Mouse (Mus musculus): ENCODE results near the gene Gm20390. TPM values are rescaled to one million over a fixed set of nuclear protein-coding genes. Genes with fewer than 3 reads are reported as not detected.
A peak's percentile ranks its signal among the peaks of the same experiment; 100 is the strongest.

Gene Gm20390
- polyA plus RNA-seq (2015; fragmentation: Nextera tagmentation; extraction: Ambion mirVana): 347 and 368 TPM in 2 replicates

DNA sequence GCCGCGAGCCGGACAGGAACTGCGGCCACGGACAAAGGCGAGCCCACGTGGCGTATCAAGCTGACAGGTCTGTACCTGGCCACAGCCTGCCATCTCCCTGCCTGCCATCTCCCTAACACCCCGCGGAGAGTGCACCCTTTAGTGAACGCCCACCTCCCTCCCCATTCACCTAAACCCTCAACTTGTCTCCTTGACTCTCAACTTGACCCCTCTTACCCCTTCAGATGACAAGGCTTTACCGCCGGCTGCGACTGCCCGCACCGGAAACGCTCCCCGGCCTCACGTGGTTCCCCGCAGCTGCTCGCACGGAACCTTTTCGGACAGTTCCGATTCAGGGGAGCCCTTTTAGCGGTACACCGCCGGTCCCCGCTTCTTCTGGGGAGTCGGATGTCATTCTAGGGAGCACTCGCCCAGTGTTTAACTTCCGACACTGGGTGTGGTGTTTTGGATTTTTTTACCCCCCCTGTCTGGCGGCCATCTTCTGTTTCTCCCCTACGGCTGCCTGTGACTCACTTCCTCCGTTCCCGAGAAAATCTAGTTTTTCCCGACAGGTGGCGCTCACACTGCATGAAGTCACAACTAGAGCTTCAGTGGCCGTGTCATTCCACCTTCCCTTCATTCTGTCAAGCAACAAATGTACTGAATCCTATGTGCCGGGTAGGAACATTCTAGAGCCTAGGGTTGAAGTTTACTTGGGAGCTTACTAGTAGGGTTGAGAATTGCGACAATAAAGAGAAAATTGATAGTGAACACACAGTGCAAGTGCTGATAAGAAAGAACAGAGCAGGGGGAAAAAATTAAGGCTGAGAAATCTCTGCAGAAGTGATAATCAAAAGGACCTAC, at the start of gene Gm20390, which contains the start of gene Nme1:
TSS of gene Gm20390 (minus strand) at position 289 of the 843 bp plus-strand sequence.
TSS of gene Nme1 (minus strand) at position 517 of the 843 bp plus-strand sequence.
- H3K4me2 ChIP-seq (ENCODE audit: low read length): peak within 1 kb of the TSS; percentile 73
- peaks cover 13% of the 10 kb centered on the region for H3K36me3 ChIP-seq (ENCODE audit: control insufficient read depth, insufficient read depth)
- peak within 1 kb of the TSS; percentile 79 for H3K27ac ChIP-seq (ENCODE audit: low read length)
- H3K4me1 ChIP-seq (replicated peaks; ENCODE audit: control insufficient read depth, insufficient read depth, low read length): peaks cover 13% of the 10 kb centered on the region
- peak; percentile 96 for ATAC-seq
- H3K4me3 ChIP-seq (replicated peaks; ENCODE audit: low read length): peak within 1 kb of the TSS; percentile 86
- H3K27me3 ChIP-seq (replicated peaks; ENCODE audit: control insufficient read depth, insufficient read depth, low read length): no peaks in the 10 kb centered on the region
- WGBS: under 1% methylated on average over 40 of the region's 40 CpGs
- no peaks in the 10 kb centered on the region for H3K9me3 ChIP-seq (ENCODE audit: control insufficient read depth, low read length)
- H3K9ac ChIP-seq (replicated peaks; ENCODE audit: low read depth, low read length): peak within 1 kb of the TSS; percentile 82

DNA sequence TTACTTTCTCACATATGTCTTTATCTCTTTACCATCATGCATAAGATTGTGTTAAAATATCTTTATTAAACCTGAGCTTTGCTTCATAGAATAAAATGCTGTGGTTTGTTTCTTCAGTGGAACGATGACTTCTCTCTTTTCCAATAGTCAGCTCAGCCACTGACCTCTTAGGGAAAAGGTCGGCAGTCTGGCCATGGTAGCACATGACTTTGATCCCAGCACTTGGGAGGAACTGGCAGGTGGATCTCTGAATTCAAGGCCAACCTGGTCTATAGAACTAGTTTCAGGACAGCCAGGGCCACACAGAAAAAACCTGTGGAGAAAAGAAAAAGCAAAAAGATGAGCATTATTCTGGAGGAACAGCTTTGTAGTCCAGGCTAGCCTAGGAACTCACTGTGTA, 35.3 kb upstream of the Gm20390 start:
- WGBS: 95% methylated on average over 2 of the region's 2 CpGs
- Histone ChIP-seq H3K27ac (ENCODE audit: low read length) (no peak overlapping the region), H3K4me1 (replicated peaks; ENCODE audit: control insufficient read depth, insufficient read depth, low read length) (peaks cover 5% of the 10 kb centered on the region), H3K27me3 (replicated peaks; ENCODE audit: control insufficient read depth, insufficient read depth, low read length) (no peaks in the 10 kb centered on the region), H3K4me2 (ENCODE audit: low read length) (no peak overlapping the region), H3K9me3 (ENCODE audit: control insufficient read depth, low read length) (no peaks in the 10 kb centered on the region), H3K36me3 (ENCODE audit: control insufficient read depth, insufficient read depth) (no peaks in the 10 kb centered on the region), H3K4me3 (replicated peaks; ENCODE audit: low read length) (no peak overlapping the region), H3K9ac (replicated peaks; ENCODE audit: low read depth, low read length) (no peak overlapping the region)
- ATAC-seq: no peak

DNA sequence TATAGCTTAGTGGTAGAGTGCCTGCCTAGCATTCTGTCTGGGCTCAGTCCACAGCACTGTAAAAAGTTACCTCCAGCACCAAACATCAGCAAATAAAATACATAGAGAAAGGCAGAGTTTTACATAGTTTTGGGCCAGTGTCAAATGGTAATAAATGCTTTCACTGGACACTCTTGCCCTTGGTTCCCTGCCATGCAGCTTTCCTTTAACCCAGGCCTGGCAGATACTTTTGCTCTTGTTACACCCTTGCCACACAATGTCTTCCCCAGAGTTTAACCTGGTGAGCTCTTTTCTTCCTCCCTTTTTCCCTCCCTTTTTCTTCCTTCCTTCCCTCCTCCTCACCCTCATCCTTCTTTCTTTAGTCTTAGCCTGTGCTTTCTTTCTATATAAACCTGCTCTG, 31.2 kb upstream of the Gm20390 start:
- Histone ChIP-seq H3K9me3 (ENCODE audit: control insufficient read depth, low read length) (no peaks in the 10 kb centered on the region), H3K4me3 (replicated peaks; ENCODE audit: low read length) (no peak overlapping the region), H3K9ac (replicated peaks; ENCODE audit: low read depth, low read length) (no peak overlapping the region), H3K27me3 (replicated peaks; ENCODE audit: control insufficient read depth, insufficient read depth, low read length) (no peaks in the 10 kb centered on the region), H3K36me3 (ENCODE audit: control insufficient read depth, insufficient read depth) (no peaks in the 10 kb centered on the region), H3K27ac (ENCODE audit: low read length) (no peak overlapping the region), H3K4me2 (ENCODE audit: low read length) (no peak overlapping the region), H3K4me1 (replicated peaks; ENCODE audit: control insufficient read depth, insufficient read depth, low read length) (peaks cover 30% of the 10 kb centered on the region)
- no peak for ATAC-seq

DNA sequence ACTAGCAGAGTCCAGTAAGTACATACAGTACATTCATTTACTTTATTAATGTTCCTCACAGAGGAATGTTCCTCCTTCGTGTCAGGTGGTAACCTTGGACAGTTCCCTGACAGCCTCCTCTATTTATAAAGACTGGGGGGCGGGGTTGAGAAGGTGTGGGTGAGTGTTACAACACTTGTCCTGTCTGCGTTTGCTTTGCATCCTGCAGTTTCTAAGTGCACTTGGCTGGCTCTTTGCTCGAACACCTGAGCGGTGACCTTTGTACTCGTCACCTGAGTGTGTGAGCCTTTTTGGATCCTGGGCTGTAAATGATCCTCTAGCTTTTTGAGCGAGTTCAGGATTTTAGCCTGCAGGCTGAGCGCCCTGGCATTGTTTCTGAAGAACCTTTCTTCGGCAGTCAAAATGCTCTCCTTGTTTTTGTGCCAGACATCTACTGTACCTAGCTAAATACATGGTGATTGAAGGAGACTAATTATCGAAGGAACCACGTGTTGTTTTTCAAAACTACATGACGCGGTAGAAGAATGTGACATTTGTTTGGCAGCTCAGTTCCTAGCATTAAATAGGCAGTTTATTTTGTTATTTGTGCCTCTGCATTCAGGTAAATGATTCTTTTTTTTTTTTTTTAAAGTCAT, 29.2 kb upstream of the Gm20390 start:
- WGBS: 7% methylated on average over 13 of the region's 13 CpGs
- Histone ChIP-seq H3K4me1 (replicated peaks; ENCODE audit: control insufficient read depth, insufficient read depth, low read length) (peaks cover 30% of the 10 kb centered on the region), H3K27me3 (replicated peaks; ENCODE audit: control insufficient read depth, insufficient read depth, low read length) (no peaks in the 10 kb centered on the region), H3K36me3 (ENCODE audit: control insufficient read depth, insufficient read depth) (no peaks in the 10 kb centered on the region), H3K4me2 (ENCODE audit: low read length) (peak overlapping the region; percentile 71), H3K9ac (replicated peaks; ENCODE audit: low read depth, low read length) (peak overlapping the region; percentile 91), H3K27ac (ENCODE audit: low read length) (no peak overlapping the region), H3K9me3 (ENCODE audit: control insufficient read depth, low read length) (no peaks in the 10 kb centered on the region), H3K4me3 (replicated peaks; ENCODE audit: low read length) (peak overlapping the region; percentile 80)
- no peak for ATAC-seq

DNA sequence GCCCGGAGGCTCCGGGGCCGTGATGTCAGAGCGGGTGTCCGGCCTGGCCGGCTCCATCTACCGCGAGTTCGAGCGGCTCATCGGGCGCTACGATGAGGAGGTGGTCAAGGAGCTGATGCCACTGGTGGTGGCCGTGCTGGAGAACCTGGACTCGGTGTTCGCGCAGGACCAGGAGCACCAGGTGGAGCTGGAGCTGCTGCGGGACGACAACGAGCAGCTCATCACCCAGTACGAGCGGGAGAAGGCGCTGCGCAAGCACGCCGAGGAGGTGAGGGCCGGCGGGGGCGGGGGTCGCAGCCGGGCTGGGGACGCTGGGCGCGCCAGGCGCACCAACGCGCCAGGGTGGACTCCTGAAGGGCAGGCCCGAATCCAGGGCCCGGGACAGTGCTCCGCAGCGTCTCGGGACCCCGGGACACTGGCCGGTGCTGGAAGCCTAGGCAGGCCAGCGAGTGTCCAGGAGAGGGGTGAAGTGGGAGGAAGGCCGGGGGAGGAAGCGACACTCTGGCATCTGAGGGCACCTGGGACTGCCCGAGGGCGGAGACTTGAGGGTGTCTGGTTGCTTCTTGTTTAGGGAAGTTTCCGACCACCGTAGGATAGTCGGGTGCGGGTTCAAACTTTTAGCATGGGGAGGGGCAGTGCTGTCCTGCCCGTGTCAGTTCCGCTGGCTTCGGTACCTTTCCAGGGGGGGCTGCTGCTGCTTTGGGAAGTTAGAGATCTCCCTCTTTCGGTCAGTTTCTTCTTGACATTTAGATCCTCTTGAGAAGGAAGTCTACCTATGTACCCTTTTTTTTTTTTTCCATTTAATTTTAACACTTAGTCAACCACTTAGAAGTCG, 28.4 kb upstream of the Gm20390 start:
- peak overlapping the region; percentile 91 for H3K9ac ChIP-seq (replicated peaks; ENCODE audit: low read depth, low read length)
- H3K4me3 ChIP-seq (replicated peaks; ENCODE audit: low read length): peak overlapping the region; percentile 80
- H3K27ac ChIP-seq (ENCODE audit: low read length): peak overlapping the region; percentile 92
- no peaks in the 10 kb centered on the region for H3K9me3 ChIP-seq (ENCODE audit: control insufficient read depth, low read length)
- H3K36me3 ChIP-seq (ENCODE audit: control insufficient read depth, insufficient read depth): no peaks in the 10 kb centered on the region
- H3K4me1 ChIP-seq (replicated peaks; ENCODE audit: control insufficient read depth, insufficient read depth, low read length): peaks cover 30% of the 10 kb centered on the region
- peak overlapping the region; percentile 71 for H3K4me2 ChIP-seq (ENCODE audit: low read length)
- H3K27me3 ChIP-seq (replicated peaks; ENCODE audit: control insufficient read depth, insufficient read depth, low read length): 0 out of 2 replicates have a peak, but pooled peaks cover 4% of the 10 kb centered on the region
- WGBS: under 1% methylated on average over 58 of the region's 58 CpGs
- ATAC-seq: peak; percentile 50

DNA sequence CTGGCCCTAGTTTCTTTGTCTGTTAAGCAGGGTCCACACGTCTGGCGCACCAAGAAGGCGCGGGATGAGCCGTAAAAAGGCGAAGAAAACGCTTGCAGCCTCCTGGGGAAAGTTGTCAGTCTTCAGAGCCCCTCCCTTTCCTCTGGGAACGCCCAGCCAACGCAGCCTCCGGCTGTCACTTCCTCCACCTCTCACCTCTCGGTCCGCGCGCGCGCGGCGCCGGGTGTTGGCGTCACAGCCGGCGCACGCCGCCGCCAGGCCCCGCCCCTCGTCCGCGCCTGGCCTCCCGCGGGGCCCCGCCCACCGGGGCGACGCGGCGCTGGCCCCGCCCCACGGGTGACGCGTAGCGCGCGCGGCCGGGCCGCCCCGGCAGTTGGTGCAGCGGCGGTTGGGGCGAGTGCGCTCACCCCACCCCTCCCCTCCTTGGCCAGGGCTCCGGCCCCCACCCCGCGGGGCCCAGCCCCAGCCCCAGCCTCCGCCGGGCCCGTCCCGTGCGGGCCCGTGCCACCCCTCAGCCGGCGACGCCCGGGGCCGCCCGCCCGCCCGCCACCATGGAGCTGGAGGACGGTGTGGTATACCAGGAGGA, 27.7 kb upstream of the Gm20390 start, which contains the start of gene Spag9:
TSS of gene Spag9 (plus strand) at position 372 of the 586 bp plus-strand sequence.
- Histone ChIP-seq H3K27me3 (replicated peaks; ENCODE audit: control insufficient read depth, insufficient read depth, low read length) (0 out of 2 replicates have a peak, but pooled peaks cover 5% of the 10 kb centered on the region), H3K4me1 (replicated peaks; ENCODE audit: control insufficient read depth, insufficient read depth, low read length) (peaks cover 30% of the 10 kb centered on the region), H3K9me3 (ENCODE audit: control insufficient read depth, low read length) (no peaks in the 10 kb centered on the region), H3K36me3 (ENCODE audit: control insufficient read depth, insufficient read depth) (no peaks in the 10 kb centered on the region), H3K4me3 (replicated peaks; ENCODE audit: low read length) (peak within 1 kb of the TSS; percentile 80), H3K4me2 (ENCODE audit: low read length) (peak within 1 kb of the TSS; percentile 86), H3K9ac (replicated peaks; ENCODE audit: low read depth, low read length) (peak within 1 kb of the TSS; percentile 91), H3K27ac (ENCODE audit: low read length) (peak within 1 kb of the TSS; percentile 92)
- peak; percentile 91 for ATAC-seq
- WGBS: under 1% methylated on average over 57 of the region's 70 CpGs

DNA sequence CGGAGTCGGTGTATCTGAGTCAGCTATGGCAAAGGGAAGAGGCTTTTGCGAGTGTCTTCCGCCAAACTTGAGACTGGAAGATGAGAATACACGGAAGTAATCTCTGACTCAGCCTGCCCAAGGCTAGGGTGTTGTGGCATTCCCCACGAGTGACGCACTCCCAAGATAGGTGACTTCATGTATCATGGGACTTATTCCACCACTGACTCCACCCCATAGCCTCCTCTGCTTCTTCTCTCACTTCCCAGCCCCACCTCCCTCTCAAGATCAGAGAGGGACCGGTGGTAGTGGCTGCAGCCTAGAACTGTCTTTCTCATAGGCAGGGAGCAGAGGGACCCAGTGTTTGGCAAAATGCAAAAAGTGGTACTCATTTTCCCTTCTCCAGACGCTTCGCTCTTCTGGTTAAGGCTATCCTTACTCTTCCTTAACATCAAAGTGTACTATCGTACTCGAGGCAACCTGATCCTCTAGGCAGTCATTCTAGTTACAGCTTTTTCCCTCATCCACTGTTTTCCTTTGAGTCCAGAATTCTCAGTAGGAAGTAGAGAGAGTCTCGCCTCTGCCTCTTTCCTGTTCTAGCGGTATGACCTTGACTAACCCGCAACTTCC, 27.1 kb upstream of the Gm20390 start:
- Histone ChIP-seq H3K36me3 (ENCODE audit: control insufficient read depth, insufficient read depth) (no peaks in the 10 kb centered on the region), H3K9me3 (ENCODE audit: control insufficient read depth, low read length) (no peaks in the 10 kb centered on the region), H3K4me1 (replicated peaks; ENCODE audit: control insufficient read depth, insufficient read depth, low read length) (peaks cover 30% of the 10 kb centered on the region), H3K9ac (replicated peaks; ENCODE audit: low read depth, low read length) (peak overlapping the region; percentile 91), H3K4me2 (ENCODE audit: low read length) (peak overlapping the region; percentile 86), H3K27me3 (replicated peaks; ENCODE audit: control insufficient read depth, insufficient read depth, low read length) (0 out of 2 replicates have a peak, but pooled peaks cover 5% of the 10 kb centered on the region), H3K27ac (ENCODE audit: low read length) (peak overlapping the region; percentile 92), H3K4me3 (replicated peaks; ENCODE audit: low read length) (peak overlapping the region; percentile 80)
- 9% methylated on average over 15 of the region's 15 CpGs for WGBS
- peak; percentile 14; the same call in 1 of the 2 replicates for ATAC-seq

DNA sequence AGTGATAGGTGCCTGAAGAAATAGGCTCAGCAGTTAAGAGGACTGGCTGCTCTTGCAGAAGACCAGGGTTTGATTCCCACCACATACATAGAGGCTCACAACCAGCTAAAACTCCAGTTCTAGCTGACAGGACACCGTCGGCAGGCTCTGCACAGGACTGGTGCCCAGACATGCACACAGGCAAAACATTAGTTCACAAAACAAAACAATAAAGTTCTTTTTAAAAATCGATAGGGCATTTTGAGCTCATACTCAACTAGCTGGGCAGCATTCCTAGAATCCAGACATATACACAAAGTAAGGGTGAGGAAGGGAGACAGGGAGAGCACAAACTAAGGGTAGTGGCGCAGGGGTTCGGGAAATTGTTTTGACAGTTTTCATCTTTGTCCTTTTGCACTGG, 26.4 kb upstream of the Gm20390 start:
- Histone ChIP-seq H3K36me3 (ENCODE audit: control insufficient read depth, insufficient read depth) (no peaks in the 10 kb centered on the region), H3K9me3 (ENCODE audit: control insufficient read depth, low read length) (no peaks in the 10 kb centered on the region), H3K27ac (ENCODE audit: low read length) (no peak overlapping the region), H3K27me3 (replicated peaks; ENCODE audit: control insufficient read depth, insufficient read depth, low read length) (0 out of 2 replicates have a peak, but pooled peaks cover 5% of the 10 kb centered on the region), H3K4me2 (ENCODE audit: low read length) (peak overlapping the region; percentile 86), H3K4me3 (replicated peaks; ENCODE audit: low read length) (no peak overlapping the region; the same call in none of the 2 replicates), H3K9ac (replicated peaks; ENCODE audit: low read depth, low read length) (no peak overlapping the region), H3K4me1 (replicated peaks; ENCODE audit: control insufficient read depth, insufficient read depth, low read length) (peaks cover 30% of the 10 kb centered on the region)
- no peak for ATAC-seq
- WGBS: 62% methylated on average over 5 of the region's 5 CpGs
